Mouse (Mus musculus): ENCODE results near the gene Cacul1.

GRCm38 (mm10) chr19:60608766-60609165, 27.9 kb upstream of the Cacul1 start:
- TF ChIP-seq CTCF (conservative IDR thresholded peaks at IDR 0.05; ENCODE audit: low read length) = peak; percentile 66
- TF ChIP-seq NANOG (IDR thresholded peaks at IDR 0.05; ENCODE audit: borderline replicate concordance, low read length) = no peak
- no peak for TF ChIP-seq POU5F1 (IDR thresholded peaks at IDR 0.05; ENCODE audit: borderline replicate concordance, low read length)

Measured in E14TG2a.4 (cell line).